Mouse (Mus musculus): ENCODE results near the gene Suclg2.

DNA sequence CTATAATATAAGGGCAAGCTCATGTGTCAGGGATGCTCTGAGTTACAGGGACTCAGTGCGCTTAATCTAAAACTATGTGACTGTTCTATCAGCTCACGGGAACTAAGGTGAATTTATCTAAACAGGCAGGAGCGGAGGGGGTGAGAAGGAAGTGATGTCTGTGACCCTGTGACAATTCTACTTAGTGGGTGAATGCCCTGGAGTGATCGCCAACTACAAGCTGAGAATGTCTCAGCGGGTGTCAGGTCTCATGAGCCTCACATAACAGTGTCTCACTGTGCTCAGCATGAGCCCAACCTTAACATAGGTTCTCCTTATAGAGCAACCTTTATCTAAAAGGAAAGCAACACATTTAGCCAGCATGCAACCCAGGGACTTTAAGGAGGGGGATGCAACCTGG, 219.0 kb downstream of the Suclg2 start:
- TF ChIP-seq CTCF (IDR thresholded peaks at IDR 0.05; ENCODE audit: extremely low read depth, insufficient read depth, insufficient read length, insufficient replicate concordance) (no peak), POLR2A (IDR thresholded peaks at IDR 0.05; ENCODE audit: low read depth, low read length) (no peak)

Measured in spleen, adult 2 months (tissue).